Mouse (Mus musculus): ENCODE measurements at regions not wholly inside any gene's neighbourhood (a gene's known extent, or its start where the extent isn't known, plus 50 kb on each side); places are given as distances from the start of the nearest gene placed in this dataset.

DNA sequence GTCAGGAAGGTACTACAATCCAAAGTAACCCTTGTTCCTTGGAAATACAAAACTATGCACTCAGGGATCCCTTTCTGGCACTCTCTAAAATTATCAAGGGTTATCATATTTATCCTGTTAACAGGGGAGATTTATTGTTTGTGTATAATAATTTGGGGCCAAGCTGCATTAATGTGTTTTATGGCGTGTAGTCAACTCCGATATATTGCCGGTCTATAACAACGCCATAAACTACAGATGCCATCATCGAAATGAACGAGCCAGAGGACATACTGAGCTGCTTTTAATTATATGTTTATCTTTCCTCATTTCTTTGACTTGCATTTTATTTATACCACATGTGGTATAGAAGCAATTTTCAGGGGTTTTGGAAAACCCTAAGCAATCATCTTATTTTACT lies 147.2 kb downstream of the Nr2f2 start:
- DNase-seq (ENCODE audit: low read depth, low spot score) = no peak

DNA sequence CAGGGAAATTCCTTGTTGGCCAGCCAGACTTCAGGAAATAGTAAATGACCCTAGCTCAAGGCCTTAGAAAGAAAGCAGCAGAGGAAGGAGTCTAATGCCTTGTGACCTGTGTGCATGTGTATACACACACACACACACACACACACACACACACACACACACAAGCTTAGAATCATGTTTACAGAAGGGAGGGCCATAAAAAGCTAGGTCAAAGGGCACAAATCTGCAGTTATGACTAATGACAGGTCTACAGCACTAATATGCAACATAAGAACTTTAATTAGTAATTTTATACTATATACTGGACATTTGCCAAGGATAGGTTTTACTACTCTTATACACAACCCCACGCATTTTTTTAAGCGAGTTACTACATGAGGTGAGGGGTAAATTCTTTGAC lies 149.4 kb downstream of the Nr2f2 start:
- no peak for DNase-seq (ENCODE audit: low read depth, low spot score)

DNA sequence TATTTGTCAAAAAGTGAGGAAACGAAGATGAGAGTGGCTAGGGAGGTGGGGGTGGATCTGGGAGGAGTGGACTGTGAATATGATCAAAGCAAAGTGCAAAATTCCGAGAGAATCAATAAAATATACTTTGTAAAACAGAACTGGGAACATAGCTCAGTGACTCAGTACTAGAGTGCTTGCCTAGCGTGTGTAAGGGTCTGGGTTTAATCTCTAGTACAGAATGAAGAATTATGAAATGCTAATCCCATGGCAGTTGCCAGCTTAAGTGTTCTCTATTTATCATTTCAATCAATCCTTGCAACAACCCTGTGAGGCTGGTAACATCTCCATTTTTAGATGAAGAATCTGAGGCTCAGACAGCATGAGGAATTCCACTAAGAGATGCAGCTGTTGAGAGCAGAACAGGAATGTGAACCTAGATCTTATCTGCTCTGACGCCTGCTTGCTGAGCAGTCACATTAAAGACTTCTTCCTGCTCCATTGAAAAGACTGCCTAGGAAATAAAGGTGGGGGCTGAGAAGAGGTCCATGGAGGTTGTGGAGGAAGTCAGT lies 152.5 kb downstream of the Nr2f2 start:
- no peak for DNase-seq (ENCODE audit: low read depth, low spot score)

DNA sequence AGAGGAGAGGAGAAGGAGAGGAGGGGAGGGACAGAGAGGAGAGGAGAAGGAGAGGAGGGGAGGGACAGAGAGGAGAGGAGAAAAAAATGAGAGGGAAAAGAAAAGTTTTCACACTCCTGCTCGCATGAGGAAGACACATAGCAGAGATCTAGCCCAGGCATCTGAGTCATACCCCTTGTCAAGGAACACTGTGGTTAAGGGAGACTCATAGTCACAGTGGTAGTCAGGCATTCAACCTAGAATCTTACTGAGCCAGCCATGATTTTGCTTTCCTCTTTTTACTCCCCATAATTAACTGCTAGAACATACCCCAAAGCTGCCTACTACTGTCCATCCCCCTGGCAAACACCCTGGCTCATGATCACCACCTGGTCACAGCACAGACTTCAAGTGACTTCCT lies 160.6 kb downstream of the Nr2f2 start:
- DNase-seq (ENCODE audit: low read depth, low spot score) = no peak

DNA sequence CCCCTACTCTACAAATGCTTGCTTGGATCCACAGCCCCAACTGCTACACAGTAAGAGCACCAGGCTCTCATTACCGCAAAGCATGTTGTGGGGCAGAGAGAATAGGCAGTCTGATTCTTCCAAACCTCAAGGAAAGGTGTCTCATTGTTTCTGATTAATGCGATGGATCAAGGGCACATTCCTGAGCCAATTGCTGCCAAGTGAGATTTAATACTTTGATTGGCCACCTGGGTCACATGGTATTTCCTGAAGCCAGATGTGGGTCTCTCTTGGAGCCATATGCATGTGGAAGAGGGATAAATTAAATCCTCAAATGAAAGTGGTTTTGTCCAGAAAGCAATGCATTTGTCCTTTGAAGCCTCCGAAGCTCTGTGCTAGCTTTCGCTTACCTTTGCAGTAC lies 166.3 kb downstream of the Nr2f2 start:
- no peak for DNase-seq (ENCODE audit: low read depth, low spot score)

DNA sequence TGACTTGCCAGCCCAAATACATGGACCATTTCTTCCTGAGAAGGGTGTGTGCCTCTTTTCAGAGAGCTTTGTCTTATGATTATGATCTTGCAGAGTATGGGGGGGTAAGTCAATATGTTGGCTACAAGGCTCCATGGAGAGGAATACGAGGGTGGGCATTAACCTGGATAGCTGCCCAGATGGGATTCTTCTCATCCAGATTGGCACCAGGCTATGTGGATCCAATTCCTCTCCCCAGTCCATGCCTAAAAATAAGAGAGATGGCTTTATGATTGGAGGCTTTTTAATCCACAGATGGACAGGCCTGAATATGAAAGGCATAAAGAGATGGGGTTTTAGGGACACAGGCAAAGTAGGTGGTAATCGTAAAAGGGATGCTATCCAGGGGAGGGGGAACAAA lies 187.6 kb downstream of the Nr2f2 start:
- DNase-seq (ENCODE audit: low read depth, low spot score) = no peak

DNA sequence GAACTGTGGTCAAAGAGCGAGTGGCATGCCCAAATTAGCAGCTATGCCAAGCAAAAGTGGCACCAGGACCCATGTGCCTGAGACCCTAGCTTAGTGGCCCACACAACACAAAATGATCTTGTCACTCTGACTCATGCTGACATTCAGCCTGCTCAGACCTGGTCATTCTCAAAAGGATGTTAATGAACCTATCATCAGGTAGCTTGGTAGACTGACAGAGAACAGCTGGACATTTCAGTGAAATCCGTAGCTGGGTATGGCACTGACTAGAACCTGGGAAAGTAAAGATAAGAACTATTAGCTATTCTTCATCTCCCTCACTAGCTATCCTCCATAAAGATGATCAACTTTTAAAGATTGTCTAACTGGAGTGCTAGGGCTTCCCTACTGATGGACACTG lies 188.5 kb downstream of the Nr2f2 start:
- no peak for DNase-seq (ENCODE audit: low read depth, low spot score)

DNA sequence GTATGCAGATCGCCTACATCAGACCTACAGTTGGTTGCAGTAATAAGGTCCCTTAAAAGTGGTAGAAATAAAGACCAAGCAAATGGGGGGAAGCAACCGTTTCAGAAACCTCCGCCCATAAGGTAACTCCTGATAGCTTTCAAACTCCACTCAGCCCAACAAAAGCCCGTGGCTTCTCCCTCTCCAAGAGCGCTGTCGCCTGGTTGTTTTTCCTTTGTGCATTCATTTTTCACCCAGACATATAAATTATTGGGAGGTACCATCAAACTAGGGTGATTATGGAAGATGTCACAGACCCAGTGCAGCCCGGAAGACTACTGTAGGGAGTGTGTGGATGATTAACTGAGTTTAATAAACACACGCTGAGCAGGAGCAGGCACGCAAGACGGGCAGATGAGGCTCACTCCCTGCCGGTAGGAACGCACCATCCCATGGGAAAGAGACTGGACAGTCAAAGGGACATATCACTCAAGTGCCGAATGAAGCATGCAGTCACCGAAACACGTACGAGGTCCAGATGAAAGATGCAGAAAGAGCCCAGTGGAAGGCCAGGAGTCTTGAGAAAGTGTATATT lies 189.8 kb downstream of the Nr2f2 start:
- no peak for DNase-seq (ENCODE audit: low read depth, low spot score)

DNA sequence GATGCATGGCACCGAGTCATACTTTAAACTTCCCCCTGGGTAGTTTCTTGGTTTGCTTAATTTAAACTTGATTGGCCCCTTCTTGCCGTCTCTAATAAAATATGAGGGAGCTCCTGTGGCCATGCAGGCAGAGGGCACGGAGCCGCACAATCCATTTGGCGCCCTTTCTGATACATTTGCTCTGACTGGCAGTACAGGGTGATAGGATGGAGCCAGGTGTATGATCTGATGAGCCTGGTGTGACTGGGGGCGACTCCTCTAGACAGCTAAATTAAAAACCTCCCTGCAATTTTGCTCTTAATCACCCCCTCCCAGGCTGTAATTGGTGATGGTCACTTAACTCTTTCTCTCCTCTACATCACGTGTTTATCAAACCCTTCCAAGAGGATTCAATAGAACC lies 190.4 kb downstream of the Nr2f2 start:
- DNase-seq (ENCODE audit: low read depth, low spot score) = no peak

DNA sequence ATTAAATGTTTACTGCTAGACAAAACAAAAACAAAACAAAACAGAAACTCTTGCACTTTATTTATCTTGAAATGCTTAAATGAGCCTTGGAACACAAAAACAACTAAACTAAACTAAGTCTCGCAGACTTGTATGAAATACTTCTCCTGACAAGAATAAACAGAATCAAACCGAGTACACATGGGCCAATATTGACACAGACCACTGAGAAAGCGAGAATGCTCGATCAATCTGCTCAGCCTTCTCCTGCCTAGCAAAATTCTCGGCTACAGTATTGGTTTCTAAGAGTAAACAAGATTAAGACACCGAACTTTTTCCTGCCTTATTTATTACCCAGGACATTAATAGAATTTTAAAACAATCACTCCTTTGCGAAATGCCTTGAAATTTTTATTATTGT lies 194.1 kb downstream of the Nr2f2 start:
- DNase-seq (ENCODE audit: low read depth, low spot score) = no peak

DNA sequence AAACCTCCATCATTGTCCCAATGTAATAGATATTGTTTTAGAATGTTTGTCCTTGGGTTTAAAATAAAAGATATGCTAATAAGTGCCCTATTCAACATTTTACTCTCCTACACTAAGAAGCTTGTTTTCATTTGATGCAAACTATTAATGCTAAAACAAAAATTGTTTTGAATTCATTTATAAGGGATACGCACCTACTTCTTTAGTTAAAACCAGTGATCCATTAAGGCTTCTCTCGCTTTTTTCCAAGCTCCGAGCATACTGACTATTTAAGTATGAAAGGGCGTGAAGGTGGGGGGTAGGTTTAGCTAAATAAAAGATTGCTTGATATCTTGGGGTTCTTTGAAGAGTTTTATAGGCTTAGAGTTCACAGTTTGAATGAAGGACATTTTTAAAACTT lies 195.1 kb downstream of the Nr2f2 start:
- DNase-seq (ENCODE audit: low read depth, low spot score) = no peak

DNA sequence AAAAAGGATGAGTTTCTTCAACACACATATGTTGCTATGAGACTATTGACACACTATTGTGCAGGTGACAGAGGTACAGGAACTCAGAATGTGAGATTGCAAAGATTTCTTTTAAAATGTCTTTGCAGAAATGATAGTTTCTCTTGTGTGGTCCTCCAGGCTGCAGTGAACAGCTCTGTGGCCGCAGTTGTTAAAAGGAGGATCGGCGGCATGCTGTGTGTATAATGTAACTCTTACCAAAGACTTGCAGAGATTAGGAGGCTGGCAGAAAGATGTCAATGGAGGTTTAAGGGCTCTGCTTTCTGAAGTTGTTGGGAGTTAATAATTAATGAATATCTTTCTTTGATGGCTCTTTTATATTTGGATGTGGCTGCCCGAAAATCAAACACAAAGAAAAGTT lies 198.5 kb downstream of the Nr2f2 start:
- DNase-seq (ENCODE audit: low read depth, low spot score) = no peak

DNA sequence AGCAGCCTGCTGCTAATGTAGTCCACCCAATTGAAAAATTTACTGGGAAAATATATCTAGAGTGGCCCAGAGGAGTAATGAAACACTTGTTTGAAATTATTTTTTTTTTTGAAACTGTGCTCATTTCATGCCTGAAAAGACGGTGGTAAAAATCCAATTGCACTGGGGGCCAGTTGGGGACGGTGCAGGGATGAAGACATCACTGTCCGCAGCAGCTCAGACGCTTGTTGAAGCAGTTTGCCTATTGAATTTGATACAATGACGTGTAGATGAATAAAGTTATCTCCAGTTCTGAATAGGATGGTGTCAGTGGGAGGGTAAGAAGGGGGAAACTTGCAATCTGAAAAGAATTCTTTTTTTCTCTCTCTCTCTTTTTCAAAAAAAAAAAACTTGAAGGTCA lies 200.5 kb downstream of the Nr2f2 start:
- no peak for DNase-seq (ENCODE audit: low read depth, low spot score)

DNA sequence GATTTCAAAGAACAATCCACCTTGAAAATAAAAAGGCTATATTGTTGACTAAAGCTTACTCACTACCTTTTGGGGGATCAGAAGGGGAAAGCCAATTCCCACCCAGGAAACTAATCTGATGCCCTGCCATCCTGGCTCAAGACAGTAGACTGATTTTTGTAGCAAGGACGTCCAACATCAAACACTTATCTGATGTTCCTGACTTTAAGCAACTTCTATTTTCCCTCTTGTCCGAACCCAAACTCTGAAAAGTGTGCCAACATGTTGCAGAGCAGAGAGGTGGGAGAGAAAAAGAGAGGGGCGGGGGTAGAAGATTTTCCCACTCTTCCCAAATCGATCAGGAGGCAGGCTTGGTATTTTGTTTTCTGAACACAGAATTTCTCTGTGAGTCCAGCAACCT lies 201.0 kb downstream of the Nr2f2 start:
- DNase-seq (ENCODE audit: low read depth, low spot score) = no peak

DNA sequence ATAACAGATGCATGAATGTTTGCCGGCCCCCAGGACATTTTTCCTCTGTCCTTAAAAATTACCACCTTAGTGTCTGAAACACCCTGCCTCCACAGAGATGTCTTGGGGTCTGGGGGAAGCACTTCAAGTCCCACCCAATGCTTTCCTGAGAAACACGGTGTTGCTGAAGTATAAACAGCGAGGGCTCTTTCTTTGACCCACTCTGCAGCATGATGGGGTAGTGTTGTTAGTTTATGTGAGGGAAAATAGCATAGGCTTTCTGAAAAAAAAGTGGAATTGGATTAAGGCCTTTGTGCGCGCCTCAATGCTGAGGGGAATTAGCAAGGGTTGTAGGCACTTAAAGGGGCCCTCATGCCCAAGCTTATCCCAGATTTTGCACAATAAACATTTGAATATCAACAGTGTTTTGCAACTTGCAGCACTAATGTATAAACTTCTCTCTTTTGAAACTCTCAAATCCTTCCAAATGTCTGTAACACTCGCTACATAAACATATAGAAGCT lies 201.8 kb downstream of the Nr2f2 start:
- DNase-seq (ENCODE audit: low read depth, low spot score) = no peak

DNA sequence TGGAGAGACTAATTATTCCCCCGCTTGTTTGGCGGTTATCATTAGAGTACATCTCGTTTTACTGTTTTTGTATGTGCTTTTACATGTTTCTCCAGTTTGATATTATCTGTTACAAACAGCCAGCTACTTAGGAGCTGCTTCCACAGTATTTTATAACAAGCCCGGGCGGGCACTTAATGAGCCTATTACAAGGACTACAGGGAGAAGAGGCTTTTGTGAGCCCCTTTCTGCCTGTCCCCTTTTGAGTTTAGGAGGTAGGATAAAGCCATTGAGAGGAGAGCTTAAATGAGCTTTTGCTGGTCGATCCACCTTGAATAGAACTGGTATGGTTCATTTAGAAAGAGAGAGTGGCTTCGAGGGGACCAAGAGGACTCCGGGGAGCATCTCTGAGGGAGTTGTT lies 208.0 kb downstream of the Nr2f2 start:
- no peak for DNase-seq (ENCODE audit: low read depth, low spot score)

DNA sequence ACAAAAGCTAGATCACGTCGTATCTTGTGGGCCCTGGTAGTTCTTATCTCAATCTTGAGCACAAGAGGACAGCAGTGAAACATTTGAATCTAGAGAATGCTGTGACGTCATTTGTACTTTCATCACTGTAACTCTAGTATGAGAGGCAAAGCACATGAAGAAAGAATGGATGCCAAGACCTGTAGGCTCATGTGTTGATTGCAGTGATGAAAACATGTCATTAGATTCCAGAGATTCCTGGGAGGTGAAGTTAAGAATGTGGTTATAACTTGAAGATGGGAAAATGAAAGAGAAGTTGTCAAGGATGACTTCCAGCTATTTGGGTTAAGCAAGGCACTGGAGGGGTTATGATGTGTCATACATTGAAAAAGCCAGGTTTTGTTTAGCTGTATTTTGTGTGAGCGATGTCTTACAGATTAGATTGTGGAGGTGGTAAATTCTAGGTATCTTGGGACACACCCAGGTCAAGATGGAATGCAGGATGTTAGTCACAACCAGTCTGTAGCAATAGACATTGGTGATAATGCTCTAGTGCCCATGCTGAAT lies 221.7 kb downstream of the Nr2f2 start:
- no peak for DNase-seq (ENCODE audit: low read depth, low spot score)

DNA sequence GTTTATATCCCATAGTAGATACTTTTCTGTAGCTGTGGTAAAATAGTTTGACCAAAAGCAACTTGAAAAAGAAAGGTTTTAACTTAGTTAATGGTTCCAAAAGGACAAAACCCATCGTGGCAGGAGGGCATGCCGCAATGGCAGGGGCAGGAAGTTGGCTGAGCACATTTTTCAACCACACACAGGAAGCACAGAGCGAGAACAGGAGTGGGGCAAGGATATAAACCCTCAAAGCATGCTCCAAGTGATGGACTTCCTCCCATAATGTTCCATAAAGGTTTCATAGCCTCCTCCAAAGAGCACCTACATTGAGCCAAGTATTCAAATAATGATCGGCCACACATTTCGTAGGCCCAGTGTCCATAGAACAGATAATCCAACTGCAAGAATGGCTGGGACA lies 229.7 kb downstream of the Nr2f2 start:
- no peak for DNase-seq (ENCODE audit: low read depth, low spot score)

DNA sequence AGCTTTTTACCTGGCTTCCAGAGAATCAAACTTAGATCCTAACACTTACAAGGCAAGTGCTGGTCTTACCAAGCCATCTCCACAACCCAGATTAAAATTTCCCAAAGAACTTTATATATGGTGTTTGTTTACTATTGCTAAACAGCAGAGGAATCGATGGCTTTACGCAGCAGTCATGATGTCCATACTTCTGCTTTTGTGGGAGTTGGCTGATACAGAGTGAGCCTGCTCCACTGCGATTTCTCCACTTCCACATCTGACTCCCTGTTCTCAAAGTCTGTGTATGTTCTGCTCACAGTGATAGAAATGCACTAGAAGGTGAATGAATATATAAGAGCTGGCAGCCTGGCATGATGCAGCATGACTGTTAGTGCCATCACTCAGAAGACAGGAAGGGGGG lies 231.1 kb downstream of the Nr2f2 start:
- DNase-seq (ENCODE audit: low read depth, low spot score) = no peak

DNA sequence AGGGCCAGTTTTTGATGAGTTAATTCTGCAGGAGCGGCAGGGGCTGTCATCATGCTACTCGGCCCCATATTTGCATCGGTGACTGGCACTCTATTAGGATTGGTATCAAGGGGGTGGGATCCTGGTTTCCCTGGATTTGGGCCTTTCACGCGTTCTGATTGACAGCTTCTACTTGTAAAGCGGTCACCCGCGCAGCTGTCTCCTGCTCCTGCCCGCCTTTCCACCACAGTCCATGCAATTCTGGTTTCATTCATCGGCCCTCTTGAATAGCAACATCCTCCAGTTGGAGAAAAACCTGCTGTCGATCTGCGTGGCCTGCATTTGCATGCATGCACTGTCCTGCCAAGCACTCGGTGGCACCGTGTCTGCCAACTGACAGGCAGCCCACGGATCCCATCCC lies 236.6 kb downstream of the Nr2f2 start:
- DNase-seq (ENCODE audit: low read depth, low spot score) = no peak

DNA sequence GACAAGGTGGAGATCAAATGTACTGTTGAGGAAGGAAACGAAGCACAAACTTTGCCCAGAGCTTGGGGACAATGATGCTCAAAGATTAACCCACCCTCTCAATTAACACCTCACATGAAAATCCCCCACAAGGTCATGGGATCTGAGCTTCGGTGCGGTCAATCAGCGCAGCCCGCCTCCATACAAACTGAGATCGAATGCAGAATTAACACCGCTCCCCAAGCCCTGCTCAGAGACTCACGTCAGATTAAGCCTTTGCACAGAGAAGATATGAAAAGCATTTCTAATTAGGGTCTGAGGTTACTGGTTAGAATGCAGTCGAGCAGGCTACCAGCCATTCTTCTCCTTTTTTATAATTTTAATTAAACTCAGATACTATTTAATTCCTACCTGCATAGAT lies 243.7 kb downstream of the Nr2f2 start:
- DNase-seq (ENCODE audit: low read depth, low spot score) = no peak

DNA sequence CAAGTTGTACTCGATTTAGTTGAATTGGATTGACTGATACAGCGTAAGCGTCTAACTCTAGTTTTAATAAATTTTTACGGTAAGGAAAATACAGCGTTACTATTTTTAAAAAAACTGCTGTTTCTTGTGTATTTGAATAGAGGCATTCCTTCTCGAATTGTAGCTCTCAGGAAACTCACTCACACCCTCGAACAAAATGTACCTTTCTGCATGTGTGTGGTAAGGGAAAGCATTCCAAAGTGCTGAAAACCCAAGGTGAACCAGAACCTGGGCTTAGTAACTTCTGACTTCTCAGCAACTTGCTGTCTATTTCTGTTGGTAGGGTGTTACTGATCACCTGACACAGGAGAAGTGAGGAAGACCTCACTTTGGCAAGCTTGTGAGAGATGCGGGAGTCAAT lies 247.0 kb downstream of the Nr2f2 start:
- DNase-seq (ENCODE audit: low read depth, low spot score) = no peak

DNA sequence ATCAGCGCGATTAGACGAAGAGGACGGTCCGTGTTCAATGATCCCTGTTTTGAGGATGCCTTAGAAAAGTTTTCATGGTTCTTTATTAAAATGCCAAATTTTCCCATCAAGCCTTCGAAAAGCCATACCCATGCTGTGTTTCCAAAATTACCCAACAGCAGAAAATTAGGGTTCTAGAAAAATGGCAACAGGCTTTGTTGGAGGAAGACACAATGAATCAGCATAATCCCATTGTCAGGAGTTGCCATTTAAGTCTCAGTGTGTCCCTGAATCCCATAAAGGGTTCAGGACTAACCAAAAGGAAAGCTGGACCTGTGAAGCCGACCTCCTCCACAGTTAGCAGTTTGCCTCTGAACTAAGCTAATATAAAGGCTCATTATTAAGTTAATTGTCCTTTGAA lies 247.6 kb downstream of the Nr2f2 start:
- DNase-seq (ENCODE audit: low read depth, low spot score) = no peak
